Mouse (Mus musculus) liver, embryonic 14.5 days (tissue): ENCODE results near the gene Zfp39.

Experiments used
- CTCF ChIP-seq: IDR thresholded peaks from 2 replicates; pipeline ENCODE4 v1.5.1; 2016; ENCODE audit warnings: antibody characterized with exemption, low read depth, control low read depth
- EP300 ChIP-seq: IDR thresholded peaks from 2 replicates; pipeline ENCODE4 v1.6.1; 2016; ENCODE audit warnings: antibody characterized with exemption, low read depth

- TF ChIP-seq CTCF (no peak), EP300 (no peak)
Measured at GRCm38 (mm10) chr11:58867954-58868330, 36.1 kb downstream of the Zfp39 start.
